Mouse (Mus musculus) v-Abl transformed pro-B cells (cell line): ENCODE measurements at regions not wholly inside any gene's neighbourhood (a gene's known extent, or its start where the extent isn't known, plus 50 kb on each side); places are given as distances from the start of the nearest gene placed in this dataset.
"Not testable (repeated sequence)": the region's sequence is repeated elsewhere in the genome, so short reads cannot be mapped to it uniquely, and the experiment has no call there.

Experiments used
- in situ Hi-C, 2 experiments: fragments of 400-800 bp; cut with MboI; formaldehyde crosslinking; loops; one replicate each; pipeline ENCODE4 v1.15.1; 2025; ENCODE audit not compliant: unreplicated experiment in 2 of 2

DNA sequence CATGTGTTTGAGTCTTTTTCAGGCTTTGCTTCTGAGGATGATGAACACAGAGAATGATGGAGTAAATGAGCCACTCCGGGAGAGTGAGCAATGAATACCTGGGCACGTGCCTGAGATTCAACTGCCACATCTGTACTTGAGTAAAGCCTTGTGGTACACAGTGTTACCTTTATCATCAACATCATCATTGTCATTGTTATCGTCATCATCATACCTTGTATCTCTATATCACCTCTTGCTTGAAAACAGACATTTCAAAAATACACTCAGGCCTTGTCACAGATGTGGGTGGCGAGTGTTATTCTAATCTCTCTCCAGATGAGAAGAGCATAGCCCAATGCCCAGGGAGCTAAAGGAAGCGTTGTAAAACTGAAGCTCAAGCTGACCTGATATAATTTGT, 158.4 kb downstream of the Ifng start:
- in situ Hi-C loops, result loop anchor here (25.0 kb wide), 2 partner anchors 638 to 763 kb away; partner anchors contain the start of gene Cand1 (in 1 of the 2)

DNA sequence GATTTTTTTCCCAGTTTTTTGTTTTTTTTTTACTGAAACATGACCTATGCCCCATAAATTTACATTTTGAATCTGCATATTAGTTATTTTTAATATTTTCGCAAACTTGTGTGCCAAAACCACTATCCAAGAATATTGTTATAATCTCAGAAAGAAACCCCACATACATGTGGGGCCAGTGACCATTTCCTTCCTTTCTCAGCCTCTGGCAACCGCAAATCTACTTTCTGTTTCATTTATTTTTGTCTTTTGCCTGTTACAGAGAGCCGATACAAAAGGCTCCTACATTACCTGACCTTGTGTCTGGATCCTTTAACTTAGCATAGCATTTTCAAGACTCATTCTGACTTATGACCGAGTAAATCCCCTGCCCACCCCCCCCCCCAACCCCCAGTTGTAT, 158.8 kb downstream of the Ifng start:
- in situ Hi-C loops, result loop anchor here (5.0 to 25.0 kb wide), 4 partner anchors 195 to 763 kb away; partner anchors contain the start of gene Cand1 (in 1 of the 2)

DNA sequence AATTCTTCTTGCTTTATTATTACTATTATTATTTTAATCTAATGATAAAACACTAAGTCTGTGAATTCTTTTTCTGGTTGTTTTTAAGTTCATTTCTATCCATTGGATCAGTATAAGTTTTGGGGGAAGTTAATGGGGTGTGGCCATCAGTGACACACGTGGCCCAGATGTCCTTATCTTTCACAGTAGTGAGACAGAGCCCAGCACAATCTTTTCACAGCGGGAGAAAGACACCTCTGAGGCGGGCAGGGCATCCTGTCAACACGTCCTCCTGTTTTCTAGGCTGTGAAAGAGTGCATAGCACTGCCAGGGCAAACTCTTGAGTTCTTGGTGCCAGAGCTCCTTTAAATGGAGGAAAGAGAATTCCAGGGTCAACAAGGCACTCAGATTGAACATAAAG, 162.1 kb downstream of the Ifng start:
- in situ Hi-C loops, result loop anchor here (5.0 to 10.0 kb wide), 2 partner anchors 192 to 374 kb away; no protein-coding TSS in a partner anchor

DNA sequence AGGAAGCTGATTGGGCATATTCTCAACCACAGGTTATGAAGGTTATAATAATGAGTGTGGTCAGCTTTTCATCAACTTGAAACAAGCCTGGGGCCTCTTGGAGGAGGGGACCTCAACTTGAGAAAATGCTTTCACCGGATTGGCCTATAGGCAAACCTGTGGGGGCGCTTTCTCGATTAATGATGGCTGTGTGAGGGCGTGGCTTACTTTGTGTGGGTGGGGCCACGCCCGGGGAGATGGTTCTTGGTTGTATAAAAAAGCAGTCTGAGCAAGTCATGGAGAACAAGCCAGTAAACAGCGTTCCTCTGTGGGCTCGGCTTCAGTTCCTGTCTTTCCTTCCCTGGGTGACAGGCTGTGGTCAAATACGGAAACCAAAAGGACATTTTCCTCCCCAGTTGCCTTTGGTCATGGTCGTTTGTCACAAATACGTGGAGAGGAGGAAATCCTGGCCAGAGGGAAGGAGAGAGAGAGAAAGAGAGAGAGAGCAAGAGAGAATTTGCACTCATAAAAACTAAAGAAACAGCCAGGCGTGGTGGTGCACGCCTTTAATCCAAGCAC, 163.1 kb downstream of the Ifng start:
- in situ Hi-C loops, result loop anchor here (5.0 to 10.0 kb wide), 2 partner anchors 191 to 373 kb away; no protein-coding TSS in a partner anchor

DNA sequence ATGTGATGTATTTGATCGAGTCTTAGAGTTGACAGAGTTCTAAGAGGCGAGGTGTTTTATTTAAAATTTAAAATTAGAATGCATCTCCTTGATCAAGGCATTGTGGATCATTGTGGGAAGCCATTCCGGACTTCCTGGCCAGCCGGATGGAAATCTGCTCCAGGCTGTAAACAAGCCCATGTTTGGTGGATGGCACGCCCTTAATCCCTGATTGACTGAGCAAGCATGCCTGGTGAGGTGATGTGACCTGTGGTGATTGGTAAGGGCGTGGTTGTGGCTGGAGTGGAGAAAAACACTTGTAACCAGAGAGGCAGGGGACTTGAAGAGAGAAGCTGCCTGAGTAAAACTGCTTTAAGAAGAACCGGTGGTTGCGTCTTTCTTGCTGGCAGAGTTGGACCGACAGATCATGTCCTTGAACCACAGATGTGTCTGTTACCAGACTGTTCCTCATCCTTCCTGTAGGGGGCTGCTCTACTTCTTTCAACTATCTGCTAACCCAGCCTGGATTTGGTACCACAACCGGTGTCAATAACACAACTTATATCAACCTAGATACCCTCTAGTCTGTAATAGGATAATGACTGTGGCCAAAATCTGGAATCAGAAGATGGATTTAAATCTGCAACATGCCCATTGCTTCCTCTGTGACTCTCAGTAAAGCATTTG, 164.4 kb downstream of the Ifng start:
- in situ Hi-C loops, result loop anchor here (5.0 to 10.0 kb wide), 4 partner anchors 47 to 372 kb away; no protein-coding TSS in a partner anchor

DNA sequence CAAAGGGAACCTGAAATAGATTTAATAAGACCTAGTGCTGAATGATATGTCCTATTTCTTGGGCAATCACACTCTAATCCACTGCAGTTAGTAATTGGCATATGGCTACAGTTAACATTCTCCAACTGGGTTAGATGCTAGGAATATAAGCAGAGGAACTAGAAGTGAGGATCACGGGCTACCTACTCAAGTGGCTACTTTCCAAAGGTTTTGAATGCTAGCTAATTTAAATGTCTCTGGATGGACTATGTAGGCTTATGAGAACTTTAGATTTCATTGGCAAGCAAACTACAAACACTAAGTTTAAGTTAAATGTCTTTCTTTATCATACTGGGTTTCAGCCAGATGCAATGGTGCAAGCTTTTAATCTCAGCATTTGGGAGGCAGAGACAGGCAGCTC, 166.6 kb downstream of the Ifng start:
- in situ Hi-C loops, result loop anchor here (5.0 to 10.0 kb wide), 4 partner anchors 45 to 370 kb away; no protein-coding TSS in a partner anchor

DNA sequence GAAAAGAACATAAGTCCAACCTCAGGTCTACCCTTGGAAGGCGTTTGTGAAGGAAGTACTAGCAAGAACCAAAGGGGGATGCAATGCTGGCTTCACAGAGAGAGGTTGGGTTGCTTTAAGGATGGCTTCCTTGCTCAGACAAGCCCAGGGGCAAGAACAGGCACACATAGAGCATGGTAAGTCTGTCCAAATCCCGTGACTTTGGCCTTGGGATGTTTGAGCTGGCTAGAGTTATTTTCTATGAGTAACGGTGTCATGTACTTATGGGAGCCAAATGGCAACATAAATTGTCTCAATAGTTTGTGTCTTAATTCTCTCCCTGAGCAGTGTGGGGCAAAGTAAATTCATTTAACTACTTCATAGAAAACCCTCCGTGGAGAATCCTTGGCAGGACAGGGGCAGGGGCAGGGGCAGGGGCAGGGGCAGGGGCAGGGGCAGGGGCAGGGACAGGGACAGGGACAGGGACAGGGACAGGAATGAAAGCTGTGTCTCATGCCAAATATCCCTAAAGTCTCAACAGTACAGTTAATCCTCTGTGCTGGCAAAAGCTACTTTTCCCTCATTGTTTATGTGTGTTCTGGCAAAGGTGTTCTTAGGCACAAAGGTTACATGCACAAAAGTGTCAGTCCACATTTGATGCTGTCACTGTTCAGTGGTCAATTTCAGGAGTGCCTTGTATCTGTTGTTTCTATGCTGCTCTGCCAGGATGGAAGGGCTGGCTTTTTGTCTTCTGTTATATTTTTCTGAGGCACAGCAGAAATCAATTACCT, 167.7 kb downstream of the Ifng start:
- in situ Hi-C loops, result loop anchor here (5.0 to 10.0 kb wide), 4 partner anchors 44 to 369 kb away; no protein-coding TSS in a partner anchor

DNA sequence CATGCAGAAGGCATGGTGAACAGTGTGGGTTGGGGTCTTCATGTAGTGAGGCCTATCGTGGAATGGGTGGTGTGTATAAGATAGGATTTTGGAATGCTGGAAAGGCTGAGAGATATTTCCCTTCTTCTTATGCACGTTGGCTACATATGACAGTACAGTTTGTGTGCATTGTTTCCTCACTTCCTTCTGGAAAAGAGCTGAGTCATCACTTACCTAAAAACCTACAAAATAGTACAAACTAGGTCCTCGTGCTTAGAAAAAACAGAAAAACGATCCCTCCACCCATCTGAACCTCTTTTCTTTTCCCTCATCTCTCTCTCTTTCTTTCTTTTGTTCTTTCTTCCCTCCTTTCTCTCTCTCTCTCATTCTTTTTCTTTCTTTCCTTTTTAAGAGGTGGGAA, 168.3 kb downstream of the Ifng start:
- in situ Hi-C loops, result loop anchor here (5.0 to 10.0 kb wide), 4 partner anchors 43 to 368 kb away; no protein-coding TSS in a partner anchor

DNA sequence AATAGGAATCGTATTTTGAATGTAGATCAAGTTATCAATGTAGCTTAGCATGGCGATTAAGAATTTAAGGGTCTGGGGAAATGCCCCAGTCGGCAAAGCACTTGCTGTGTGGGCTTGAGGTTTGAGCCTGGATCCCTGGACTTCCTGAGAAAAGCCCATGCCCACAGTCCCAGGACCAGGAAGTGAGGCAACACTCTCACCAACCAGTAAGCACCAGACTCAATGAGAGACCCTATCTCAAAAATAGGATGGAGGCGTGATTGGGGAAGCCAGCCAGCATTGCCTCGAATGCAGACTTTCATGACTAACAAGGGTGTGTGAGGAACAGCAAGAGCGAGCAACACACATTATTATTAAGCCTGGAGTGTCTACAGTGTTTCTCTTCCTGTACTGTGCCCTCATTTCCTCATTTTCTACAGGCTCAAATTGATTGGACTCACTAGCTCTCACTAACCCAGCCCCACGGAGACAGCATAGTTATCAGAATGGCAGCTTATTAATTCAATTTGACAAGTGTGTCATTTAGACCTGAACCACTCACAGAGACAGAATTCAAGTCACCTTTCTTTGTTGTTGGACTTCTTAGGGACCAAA, 170.1 kb downstream of the Ifng start:
- in situ Hi-C loops, result no loop called here

DNA sequence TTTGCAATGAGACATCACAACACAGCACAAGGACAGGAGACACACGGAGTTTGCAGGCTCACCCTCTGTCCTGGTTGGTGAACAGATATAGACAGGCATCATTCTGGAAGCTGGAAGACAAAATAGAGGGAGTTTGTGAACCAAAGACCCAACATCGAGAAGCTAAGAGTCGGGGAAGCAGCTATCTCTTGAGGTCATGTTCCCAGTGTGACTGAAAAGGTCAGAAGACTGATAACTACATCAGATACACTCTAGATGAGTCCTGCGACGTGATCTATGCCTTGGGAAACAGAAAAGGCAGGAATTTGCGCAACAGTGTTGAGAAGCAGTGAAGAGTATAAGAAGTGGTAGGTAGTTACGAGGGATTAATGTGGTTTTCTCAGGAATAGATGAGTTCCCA, 171.2 kb downstream of the Ifng start:
- in situ Hi-C loops, result no loop called here

DNA sequence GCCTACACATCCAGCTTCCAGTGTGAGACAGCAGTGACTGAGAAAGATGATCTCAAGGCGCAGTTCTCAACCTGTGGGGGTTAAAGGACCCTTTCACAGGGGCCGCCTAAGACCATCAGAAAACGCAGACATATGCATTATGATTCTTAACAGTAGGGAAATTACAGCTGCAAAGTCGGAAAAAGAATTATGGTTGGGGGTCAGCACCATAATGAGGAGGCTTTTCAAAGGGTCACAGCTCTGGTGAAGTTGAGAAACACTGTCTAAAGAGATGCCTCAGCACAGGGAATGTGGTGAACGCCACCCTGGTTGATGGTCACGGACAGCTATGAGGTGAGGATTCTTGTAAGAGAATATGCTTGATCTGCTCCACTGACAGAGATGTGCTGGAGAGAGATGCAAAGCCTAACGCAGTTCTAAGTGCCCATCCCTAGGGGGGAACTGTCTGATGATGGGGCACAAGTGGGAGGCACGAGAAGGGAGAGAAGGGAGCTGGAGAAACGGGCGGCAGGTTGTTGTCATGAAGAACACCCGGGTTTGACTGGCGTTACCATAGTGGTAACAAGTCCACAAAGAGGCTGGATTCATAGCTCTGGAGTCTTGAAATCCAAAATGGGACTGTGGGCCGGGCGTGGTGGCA, 172.3 kb downstream of the Ifng start:
- in situ Hi-C loops, result no loop called here

DNA sequence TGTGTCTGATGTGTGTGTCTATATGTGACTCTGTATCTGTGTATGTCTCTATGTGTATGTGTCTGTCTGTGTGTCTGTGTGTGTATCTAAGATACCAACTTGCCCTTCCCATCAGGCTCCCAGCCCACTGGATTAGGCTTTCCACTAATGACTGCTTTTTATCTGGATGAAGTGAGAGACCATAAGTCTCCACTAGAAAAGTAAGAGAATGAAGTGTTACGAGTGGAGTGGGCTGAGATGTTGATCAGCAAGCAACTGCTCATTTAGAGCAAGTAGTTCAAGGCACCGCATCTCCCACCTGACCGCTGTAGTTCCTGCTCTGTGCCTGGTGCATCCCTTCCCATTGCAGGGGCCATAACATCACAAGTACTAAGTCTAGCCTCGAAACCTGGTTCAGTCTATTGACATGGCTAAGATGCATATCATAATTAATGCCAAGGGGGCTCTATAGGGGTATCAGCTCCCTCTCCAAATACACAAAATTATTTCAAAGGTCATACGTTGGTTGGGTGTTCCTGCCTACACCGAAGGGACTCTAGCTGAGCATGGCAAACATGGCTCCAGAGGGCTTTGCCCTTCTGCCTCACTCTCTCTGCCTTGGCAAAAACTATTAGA, 173.5 kb downstream of the Ifng start:
- in situ Hi-C loops, result no loop called here

DNA sequence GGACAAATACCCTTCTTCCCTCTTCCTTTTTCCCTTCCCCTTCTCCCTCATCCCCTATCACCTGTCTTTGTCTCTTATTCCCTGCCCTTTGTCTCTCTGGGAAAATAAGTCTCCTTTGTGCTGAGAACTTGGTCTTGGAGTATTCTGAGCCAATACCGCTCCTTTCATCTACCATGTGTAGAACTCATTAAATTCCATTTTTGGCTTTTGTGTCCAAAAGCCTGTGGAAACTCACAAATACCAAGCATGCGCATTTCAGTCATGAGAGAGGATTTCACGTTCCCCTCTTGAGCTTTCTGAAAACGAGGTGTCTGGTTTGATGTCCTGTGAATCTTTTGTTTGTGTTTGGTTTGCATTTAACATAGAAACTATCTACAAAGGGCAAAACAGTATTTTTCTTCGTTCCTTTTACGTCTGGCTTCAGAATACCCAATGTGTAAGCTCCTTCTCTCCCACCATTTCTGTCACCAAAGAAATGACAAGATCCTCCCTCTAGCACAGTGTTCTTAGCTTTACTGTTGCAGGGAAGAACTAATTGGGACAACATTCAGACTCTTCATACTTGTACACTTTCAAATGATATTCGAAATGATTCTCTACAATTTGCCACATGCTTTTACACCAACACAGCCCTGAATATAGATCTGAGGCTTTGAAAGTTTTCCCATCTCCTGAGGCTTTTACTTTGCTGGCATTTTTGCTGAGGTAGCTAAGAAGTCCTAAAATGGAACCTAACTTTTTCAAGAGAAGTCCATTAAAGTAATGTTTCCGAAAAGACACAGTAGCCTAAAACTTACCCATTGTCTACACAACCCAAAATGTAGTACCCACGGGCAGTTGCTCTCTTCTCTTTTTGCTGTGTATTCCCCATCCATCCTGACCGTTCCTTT, 174.5 kb downstream of the Ifng start:
- in situ Hi-C loops, result no loop called here

DNA sequence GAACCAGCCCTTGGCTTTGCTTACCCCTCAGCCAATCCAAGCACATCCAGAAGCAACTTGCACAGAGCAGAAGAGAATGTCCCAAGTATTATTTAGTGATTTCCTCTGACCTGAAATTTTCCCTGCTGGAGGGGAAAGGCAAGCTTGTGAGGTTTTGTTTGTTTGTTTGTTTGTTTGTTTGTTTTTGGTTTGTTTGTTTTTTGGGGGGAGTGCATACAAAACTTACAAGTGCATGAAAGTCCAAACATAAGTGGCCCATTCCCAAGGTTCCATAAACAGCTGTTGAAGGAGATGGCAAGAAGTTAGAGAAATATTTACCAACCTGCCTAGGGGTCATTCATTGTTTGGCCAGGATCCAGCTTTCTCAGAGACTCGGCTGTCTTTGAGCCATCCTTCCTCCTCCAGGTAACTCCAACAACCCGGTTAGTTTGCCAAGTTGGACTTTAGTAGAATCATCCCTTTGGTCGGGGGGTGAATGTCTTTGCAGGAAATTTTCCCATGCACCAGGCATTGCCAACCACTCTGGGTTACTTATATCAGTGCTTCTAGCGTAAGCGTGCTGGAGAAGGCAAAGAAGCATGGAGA, 175.3 kb downstream of the Ifng start:
- in situ Hi-C loops, result no loop called here

DNA sequence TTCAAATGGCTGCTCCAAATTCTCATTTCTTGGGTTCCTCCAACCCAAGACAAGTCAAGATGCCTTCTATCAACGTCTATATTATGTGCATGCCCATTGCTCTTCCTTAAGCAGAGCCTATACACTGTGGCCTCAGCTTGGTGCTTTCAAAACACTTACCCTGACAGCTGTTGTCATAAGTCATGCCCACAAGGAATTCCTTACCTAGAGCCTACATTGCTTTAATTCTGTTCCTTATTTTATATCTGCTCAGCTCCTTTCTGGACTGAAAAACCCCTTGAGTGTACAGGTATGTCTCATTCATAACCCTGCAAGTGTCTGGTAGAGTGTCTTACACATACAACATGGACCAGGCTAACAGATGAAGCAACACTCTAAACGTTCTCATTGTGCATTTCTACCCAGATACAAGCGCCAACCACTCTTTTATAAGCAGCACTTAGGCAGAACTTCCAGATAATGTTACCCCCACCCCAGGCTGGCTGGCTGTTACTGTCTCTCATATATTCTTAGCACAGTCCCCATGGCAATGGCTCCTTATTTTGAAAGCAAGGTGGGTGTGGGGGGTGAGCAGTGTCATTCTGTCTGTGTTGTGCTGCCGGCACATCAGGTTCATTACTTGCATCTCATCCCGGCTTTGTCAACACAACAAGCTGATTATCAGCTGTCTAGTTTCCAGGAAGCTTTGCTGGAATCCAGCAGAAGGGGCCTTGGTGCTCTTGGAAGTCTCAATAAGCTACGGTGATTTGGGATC, 176.6 kb downstream of the Ifng start:
- in situ Hi-C loops, result no loop called here

DNA sequence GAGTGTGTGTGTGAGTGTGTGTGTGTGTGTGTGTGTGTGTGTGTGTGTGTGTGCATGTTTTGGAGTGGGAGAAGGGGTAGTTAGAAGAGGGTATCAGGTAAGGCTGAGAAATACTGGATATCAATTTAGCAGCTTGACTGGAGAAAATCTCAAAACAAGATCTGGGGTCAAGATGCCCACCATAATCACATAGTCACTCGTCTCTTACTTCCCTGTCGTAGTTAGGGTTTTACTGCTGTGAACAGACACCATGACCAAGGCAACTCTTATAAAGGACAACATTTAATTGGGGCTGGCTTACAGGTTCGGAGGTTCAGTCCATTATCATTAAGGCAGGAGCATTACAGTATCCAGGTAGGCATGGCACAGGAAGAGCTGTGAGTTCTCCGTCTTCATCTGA, 177.4 kb downstream of the Ifng start:
- in situ Hi-C loops, result not testable (repeated sequence)

DNA sequence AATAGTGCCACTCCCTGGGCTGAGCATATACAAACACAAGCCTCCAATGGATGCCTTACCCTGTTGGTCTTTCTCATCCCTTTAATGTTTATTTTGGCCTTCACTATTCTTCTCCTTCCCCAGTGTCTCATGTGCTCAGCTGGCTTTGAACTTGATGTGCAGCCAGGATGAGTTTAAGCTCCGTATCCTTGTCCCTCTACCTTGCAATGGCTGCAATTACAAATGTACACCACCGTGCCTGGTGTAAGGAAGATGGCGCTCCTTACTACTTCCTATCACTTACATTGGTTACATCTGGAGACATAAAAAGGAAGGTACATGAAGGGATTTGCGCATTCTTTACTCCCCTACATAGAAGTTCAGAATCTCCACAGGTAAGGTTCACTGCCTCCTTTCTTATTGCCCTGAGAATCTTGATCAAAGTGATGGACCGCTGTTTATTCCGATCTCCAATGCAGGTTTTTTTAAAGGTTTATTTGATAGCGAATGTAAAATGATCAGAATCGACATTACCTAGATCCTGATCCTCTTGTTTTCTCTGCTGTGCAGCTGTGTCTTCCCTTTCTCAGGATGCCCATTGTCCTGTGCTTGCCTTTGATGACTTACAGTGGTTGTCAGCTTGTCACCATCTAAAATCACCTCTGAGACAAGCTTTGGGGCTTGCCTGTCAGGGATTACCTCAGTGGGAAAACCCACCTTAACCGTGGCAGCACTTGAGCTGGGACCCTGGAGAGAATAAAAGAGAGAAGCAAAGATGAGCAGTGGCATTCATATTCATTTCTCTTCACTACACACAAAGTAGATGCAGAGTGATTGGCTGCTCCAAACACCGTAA, 178.1 kb downstream of the Ifng start:
- in situ Hi-C loops, result no loop called here
